Mouse (Mus musculus) lung, postnatal 25 days (tissue): ENCODE results near the gene Hadhb.

Source experiments
- DNase-seq: peaks from one replicate; pipeline ENCODE4 v3.0.0; 2022; ENCODE audit warnings: low spot score

Gene Hadhb

DNA sequence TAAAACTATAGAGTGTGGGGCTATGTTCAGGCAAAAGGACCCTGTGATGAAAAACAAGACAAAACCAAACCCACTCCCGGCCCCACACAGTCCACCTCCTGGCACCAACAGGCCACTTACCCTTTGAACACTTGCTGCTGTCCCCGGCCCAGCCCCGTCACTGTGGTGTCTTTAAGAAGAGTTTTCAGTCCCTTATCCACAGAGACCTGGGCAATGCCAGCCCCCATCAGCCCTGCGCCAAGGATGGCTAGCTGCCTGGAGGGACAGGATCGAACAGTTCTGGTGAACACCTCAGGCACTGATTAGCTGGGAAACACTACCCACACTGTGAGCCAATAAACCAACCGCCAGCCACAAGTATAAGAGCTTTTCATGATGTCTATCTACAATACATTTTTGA, 26.4 kb upstream of the Hadhb start:
- DNase-seq: no peak

DNA sequence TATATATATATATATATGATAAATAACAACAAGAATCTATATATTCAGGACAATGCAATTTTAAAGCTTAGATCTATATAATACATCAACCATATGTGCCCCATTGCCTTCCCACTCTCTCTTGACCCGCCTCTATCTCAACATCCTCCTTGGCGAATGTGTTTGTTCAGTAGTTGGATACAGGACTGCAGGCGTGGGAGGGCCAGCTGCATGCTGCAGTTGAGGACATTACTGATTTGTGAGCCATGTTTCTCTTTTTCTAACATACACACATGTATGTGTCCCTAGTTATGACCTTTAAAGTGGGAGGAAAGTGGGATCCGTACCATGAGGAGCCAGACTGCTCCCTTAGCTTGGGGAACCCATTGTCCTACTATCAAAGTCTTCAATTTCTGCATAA, 23.8 kb upstream of the Hadhb start:
- DNase-seq: no peak

DNA sequence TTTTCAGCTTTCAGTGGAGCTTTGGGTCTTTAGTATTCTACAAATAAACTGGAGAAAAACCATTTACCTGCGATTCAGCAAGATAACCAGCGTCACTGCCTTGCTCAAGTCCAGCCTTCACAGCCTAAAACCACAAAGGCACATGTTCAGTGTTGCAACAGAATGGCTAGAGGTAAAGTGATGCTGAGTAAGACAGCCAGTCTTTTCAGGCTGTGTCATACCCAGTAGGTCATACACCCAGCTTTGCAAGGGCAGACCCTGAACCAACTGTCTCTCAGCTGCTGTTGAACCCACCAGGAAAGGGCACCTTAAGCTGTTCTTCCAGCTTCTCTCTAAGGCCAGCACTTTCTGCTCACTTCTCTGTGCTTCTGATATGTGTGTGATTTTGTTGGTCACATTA, 22.9 kb upstream of the Hadhb start:
- DNase-seq: no peak

DNA sequence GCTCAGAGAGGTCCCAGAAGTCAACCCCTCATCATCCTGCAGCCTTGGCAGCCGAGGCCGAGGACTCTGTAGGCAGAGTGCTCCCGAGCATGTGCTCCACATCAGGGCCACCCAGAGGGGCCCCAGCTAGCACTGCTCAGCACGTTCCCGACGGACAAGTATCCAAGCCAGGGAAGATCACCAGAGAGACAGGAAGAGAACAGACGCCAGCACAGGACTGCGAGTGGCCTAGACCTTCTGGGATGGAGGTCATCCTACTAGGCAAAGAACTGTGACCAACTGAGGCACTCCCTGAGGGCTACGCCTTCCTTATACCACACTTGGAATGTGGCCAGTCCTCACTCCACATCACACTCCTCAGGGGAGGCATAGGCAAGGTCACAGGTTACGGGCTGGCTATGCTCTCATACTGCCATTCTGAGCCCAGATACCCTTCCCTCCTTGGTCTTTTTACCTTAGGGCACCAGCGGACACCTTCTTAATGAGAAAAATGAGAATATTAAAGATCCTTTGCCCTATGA, 19.3 kb upstream of the Hadhb start:
- DNase-seq: no peak

DNA sequence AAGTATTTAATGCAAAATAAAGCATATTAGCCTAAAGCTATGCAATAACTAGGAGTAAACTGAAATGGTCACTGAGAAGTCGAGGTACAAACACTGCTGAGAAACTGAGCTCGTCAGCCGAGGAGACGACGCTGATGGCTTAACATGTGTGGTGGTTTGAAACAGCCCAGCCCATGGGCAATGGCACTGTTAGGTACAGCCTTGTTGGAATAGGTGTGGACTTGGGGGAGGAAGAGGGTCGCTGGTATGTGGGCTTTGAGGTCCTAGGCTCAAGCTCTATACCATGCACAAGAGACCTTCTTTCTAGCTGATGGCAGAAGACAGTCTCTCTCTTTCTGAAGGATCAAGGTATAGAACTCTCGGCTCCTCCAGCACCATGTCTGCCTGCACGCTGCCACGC, 17.8 kb upstream of the Hadhb start:
- no peak for DNase-seq

DNA sequence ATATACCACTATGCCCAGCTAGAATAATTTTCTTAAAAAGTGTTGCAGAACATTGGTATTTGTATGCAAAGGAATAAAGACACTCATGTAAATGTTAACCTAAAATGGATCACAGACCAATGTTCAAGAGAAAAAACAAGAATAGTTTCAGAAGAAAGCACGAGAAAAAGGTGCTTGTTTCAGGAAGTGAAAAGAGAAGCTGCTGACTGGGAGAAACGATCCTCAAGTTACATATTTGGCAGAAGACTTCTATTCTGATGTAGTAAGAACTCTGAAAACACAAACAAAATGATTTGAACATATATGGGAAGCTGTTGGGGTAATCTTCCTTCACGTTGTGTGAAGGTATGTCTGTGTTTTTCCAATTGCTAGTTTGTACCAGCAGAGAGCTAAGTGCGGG, 16.9 kb upstream of the Hadhb start:
- DNase-seq: no peak

DNA sequence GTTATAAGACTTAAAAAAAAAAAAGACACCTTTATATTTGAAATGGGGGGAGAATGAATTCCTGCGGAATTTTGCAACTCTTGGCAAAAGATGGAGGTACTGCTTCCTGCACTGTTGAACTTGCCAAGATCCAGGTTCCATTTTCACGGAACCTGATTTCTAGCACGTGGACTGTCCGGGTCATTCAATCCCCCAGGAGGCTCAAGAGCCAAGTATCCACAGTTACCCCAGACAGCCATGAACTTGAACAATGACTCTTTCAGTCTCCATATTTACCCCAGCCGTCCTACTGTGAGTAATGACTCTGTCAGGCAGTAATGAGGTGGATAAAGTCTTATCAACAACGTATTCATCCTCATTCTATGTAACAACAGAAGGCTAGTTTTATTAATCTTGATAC, 8.5 kb upstream of the Hadhb start:
- DNase-seq: no peak

DNA sequence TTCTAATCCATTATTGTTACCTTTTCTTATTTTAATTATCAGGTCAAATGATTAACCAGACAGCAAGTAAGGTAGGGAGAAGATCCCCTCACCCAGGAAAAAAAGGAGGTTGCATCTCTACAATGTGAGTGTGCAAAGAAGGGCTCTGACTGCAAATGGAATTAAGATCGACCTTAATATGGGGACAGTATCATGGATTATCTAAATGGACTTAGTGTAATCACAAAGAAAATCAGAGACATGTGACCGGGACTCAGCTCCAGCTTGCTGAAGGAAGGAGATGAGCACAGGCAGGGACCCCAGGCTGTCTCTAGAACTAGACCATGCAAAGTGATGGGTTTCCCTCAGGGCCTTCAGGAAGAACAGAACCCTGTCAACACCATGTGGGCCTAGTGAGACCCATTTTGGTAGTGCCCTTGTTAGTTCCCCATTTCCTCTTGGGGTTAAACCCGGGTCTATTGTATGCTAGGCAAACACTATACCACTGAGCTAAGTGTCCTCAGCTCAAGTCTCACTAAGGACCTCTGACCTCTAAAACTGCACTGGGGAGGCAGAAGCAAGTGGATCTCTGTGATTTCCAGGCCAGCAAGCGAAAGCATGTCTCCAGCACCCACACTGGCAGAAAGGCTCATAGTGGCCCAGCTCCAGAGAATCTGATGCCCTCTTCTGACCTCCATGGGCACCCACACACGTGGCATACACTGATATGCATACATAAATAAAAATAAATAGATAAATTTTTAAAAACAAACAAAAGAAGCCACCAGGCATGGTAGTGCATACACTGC, 6.7 kb upstream of the Hadhb start:
- no peak for DNase-seq

DNA sequence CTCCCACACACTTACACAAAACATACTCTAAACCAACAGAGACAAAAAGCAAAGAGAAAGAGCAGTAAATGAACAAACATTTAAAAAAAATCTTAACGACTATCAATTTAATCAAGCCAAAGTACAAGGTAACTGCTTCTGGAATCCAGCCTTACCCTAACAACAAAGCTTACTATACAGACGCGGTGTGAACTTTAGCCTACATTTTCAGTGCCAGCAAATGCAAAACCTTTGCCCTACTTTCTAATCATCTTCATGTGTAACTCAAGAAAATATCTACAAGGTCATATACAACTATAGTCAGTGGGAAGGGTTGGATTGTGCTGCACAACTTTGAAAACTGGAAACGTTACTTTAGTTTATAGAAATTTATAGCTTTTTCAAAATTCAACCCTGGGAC, 3.0 kb upstream of the Hadhb start:
- DNase-seq: no peak

DNA sequence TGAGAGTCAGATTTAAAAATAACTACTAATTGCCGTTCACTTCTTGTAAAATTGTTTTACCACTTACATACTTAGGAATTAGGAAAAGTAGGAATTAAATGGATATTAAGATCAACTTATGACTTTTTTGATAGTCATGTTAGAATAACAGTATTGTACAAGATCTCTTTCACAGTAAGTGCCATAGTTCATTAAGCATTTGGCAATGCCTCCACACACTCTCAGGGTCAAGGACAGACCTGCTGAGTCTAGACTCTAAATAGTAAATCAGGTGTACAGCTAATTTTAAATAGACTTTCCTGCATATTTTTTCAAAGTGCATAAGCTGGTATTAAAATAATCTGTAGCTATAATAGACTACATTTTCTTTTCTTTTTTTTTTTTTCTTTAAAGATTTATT, 2.6 kb upstream of the Hadhb start:
- no peak for DNase-seq

DNA sequence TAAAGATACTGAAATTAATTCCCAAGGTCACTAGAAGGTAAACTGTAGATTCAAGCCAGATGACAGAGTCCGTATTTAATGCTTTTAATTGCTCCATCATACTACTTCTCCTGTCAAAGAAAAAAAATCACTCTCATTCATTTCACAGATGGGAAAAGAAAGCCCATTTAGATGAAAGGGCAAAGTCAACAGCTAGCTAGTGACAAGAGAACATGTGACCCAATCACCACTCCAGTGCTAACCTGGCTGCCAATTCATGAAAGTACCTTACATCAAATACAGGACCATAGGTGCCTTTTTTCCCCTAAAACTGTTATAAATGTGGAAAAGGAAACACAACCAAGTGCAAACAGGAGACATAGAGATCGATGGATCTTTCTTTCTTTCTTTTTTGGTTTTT, 1.8 kb upstream of the Hadhb start:
- no peak for DNase-seq

DNA sequence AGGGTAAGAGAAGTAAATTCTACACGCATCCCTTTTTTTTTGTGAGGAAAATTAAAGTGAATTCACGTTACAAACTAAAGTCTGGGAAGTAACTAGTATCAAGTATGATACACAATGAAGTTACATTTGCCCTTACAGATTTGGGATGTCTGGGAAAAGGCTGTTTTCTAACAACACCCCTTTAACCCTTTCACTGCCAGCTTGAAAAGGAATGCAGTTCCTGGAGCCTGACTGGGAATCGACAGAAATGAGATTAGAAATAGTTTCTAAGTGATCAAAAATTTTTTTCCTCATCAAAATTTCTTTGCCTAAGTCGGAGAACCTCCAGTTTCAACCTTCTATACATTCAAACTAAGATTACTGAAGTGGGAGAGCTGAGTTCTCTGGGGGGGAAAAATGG, 1.0 kb upstream of the Hadhb start:
- DNase-seq: no peak

DNA sequence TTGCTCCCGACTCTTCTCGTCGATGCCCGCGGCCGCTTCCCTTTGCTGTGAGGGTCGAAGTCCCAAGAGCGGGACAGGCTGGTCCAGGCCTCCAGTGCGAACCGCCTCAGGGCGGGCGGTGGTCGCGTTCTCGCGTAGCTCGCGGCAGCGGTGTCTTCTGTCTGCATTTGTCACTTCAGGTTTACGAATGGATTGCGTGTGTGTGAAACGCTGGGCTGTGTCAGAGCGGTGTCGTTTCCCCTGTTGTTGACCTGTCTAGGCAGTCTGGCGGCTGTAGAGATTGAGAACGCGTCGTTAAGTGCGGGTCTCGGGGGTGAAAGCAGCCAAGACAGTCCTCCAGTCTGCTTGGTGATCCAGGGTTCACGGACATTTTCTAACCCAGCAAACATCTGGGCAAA, 346 bp downstream of the Hadhb start:
- no peak for DNase-seq

DNA sequence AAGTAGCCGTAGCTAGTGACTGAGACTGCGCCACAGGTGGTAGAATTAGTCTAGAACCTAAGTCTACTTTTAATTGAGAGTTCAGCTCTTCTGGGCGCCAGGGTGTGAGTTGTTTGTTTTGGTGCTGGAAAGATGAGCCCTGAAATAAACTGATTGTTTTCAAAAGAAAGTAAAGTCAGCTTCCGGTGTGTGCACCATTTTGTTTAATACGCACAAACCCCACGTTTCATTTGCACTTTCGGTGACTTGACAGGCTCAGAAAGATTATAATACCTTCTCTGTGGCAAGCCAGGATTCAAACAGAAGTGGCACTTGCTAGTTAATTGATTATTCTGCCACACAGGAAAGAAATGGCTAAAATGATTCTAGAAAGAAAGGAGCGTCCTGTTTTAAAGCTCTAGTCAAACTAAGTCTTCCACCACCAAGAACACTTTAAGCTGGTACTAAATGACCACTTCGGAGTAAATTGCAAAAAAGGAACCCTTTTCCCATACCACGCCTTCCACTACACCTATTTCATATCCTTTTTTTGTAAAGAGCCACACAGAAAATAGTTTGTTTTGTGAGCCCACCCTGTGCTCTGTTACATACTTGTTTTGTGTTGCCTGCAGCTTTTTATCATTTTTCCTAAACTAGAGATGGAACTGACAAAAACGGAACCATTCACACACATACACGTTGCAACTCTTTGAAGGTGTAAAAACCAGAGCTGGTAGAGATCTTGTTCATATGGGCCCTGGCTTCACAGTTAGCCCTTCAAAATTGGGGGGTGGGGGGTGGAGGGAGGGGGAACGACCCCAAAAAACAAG, 977 bp downstream of the Hadhb start:
- DNase-seq: no peak

DNA sequence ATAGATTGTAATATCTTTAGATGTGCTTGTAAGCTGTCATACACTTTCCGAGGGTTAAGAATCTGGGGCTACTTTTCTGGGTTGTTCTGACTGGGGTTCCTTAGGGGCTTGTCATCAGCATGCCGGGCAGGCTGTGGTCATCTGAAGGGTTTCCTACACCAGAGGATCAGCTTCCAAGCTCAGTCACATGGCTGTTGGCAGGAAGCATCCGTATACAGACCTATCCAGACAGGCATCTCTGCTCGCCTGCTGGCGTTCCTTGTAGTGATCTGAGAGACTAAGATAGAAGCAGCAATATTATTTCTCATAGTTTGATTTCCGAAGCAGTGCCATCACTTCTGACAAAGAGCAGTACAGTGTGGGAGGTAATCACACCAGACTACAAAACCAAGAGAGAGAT, 4.6 kb downstream of the Hadhb start:
- no peak for DNase-seq

DNA sequence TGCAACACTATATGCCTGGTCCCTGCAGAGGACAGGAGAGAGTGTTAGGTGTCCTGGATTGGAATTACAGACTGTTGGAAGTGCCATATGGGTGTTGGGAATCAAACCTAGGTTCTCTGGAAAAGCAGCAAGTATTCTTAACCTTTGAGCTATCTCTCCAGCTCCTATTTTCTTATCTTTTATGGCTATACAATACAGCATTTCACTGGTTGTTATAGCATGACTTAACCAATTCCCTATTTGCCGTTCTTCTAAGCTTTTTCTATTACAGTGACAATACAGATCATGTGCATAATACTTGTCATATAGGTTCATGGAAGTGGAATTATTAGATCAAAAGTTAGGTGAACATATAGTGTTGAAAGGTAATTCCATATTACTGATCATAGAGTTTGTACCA, 6.8 kb downstream of the Hadhb start:
- DNase-seq: no peak

DNA sequence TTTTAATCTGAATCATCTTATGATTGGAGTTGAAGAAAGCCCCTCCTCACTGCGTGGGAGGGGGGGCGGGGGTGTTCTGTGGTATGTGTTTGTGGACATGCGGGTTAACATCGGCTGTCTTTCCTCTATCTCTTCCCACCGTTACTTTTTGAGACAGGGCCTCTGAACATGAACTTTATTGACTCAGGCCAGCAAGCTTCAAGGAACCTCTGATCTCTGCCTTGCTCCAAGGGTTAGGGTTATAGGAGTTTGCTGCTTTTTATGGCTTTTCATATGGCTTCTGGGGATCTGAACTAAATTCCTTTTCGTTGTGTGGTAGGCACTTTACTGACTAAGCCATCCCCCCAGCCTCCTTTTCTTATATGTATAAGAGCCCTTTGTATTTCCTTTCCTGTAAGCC, 7.3 kb downstream of the Hadhb start:
- DNase-seq: no peak

DNA sequence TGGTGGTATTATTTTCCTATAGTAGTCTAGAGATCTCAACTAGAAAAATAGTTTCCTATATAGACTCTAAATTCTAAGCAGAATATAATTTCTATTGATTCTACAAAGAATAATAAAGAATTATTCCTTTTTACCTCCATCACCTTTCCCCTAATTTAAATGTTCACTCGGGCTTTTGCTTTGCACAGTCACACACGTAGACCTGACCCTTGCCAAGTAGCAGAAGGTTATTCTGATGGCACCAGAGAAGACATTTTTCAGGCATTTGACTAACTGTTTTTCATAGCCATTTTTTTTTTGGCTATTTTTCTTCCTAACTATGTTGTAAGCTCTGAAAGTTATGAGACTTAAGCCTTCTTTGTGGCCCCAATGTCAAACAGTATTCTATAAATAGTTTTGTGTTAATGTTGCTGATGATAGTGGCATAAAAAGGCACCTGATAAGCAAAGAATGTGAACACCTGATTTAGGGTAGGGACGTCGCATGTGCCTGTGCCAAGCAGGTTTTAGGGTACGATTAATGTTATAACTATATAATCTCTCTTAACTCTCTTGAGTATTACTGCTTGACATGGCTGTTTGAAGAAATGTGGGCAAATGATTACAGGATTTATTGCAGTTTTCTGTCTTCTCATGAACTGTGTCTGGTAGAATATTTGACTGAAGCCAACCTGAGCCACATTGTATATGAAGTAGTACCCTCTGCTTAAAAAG, 10.3 kb downstream of the Hadhb start:
- no peak for DNase-seq

DNA sequence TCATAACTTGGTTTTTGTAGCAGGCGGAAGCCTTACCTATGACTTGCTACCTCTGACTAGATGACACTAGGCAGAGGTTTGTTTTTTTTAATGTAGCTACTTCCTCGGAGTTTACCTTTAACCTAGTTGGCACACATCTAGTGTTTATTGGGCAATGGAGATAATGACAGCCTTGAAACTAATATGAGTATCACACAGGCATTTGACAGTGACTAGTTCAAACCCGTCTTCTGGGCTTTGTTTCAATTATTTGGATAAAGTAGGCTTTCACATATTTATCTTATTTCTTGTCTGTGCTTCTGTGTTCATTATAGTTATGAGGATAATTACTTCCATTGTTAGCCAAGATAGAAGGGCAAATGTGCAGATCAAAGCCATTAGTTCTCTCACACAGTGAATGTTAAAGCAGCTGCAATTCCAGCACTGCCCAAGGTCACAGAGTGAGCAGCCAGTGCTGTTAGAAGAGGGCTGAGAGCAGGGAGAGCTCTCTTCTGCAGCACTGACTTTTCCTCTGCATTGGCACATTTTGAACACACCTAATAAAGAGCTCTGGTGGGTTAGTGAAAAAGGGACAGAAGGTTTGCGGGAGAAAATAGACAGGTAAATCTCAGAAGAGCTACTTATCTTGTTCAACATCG, 15.4 kb downstream of the Hadhb start:
- no peak for DNase-seq

DNA sequence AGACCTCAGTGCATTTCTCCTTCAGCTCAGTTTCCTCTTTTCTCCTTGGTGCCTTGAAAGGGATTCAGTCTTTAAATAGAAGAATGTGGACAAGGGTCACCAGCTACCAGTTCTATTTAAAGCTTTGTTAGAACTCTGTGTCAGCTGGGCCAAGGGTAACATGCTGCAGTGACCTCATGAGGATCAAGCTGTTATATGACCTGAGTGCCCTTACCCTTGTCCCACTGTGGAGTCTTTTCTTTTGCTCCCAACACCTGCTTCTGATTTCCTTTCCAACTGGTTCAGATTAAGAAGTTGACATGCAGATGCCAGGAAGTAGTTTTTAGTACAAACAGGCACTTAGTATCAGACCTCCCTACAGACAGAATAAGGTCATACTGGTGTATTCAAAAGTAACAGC, 17.1 kb downstream of the Hadhb start:
- no peak for DNase-seq

DNA sequence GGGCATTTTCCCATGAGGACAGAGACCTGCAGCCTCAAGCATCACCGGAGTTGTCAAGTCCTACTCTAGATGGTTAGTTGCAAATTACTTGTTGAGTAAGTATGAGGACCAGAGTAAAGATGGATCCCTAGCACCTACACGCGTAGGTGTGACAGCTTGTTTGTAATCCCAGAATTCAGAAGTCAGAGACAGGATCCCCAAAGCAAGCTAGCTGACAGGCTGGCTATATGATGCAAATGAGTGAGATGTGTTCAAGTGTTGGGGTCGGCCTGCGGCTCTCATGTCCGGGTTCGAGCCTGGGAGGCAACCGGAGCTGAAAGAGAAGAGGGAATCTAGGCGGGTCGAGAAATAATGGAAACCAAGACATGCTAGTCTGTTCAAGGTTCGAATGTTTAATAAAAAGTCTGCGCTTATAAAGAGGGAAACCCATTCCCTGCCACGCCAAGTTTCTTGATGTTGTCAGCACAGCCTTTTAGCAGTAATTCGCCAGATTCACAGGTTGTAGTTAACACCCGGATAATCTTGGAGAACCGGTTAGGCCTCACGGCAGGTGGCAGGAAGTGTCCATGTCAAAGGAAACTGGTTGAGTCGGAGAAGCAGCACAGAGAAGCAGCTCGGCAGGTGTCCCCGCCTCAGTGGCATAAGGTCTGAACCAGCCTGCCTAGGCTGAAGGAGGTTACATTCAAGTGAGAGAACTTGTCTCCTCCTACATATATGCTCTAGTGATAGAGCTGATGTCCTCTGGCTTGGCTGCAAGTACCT, 18.1 kb downstream of the Hadhb start:
- no peak for DNase-seq

DNA sequence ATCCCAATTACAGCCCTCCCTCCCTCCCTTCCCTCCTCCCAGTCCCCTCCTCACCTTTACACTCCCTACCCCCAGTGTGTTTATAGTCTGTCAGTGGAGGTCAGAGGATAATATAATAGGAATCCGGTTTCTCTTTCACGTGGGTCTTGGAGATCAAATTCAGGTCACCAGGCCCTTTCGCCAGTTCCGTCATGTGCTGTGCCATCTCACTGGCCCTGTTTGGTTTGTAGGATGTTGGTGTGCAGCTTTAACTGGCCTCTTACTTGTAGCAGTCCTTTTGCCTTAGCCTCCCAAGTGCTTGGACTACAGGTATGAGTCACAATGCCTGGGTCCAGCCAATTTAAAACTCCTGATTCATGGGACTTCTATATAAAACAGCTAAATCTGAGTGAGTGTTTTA, 20.8 kb downstream of the Hadhb start:
- DNase-seq: no peak
